Mouse (Mus musculus) C2C12 (cell line): ENCODE data around the gene Tigd2.

Experiments
- CEBPB ChIP-seq: IDR thresholded peaks from one replicate; pipeline ENCODE4 v1.6.1; 2011; ENCODE audit warnings: low read depth, mild to moderate bottlenecking, control low read depth, moderate library complexity
- CTCF ChIP-seq: IDR thresholded peaks from one replicate; pipeline ENCODE4 v1.5.1; 2011; ENCODE audit not compliant: control insufficient read depth, insufficient read depth, insufficient read length
- FOSL1 ChIP-seq: IDR thresholded peaks from one replicate; pipeline ENCODE4 v1.8.0; 2011; ENCODE audit warnings: mild to moderate bottlenecking, low read length; ENCODE audit not compliant: poor library complexity, insufficient read depth, severe bottlenecking
- MAX ChIP-seq: IDR thresholded peaks from one replicate; pipeline ENCODE4 v1.6.1; 2011; ENCODE audit warnings: mild to moderate bottlenecking, control low read depth
- MYOD1 ChIP-seq: IDR thresholded peaks from one replicate; pipeline ENCODE4 v1.6.1; 2011; ENCODE audit warnings: low read depth; ENCODE audit not compliant: control insufficient read depth, insufficient read length
- MYOG ChIP-seq: IDR thresholded peaks from one replicate; pipeline ENCODE4 v1.6.1; 2011; ENCODE audit not compliant: control insufficient read depth, insufficient read length; ENCODE audit errors: extremely low read depth
- USF1 ChIP-seq: IDR thresholded peaks from one replicate; pipeline ENCODE4 v1.6.1; 2011; ENCODE audit warnings: low read depth, mild to moderate bottlenecking, control low read depth, moderate library complexity

DNA sequence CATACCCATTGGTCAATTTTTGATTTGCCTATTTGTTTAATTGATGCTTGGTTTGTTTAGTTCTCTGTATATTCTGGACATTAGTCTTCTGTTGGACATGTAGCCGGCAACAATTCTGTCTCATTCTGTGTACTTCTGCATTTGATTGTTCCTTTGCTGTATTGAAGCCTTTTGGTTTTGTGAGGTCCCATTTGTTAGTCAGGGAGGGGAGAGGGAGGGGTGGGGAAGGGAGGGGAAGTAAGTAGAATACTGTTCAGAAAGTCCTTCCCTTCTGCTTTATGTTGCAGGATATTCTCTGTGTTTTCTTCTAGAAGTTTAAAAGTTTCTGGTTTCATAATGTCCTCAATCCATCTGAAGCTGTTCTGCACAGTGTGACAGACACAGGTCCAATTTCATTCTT, 34.7 kb upstream of the Tigd2 start:
- no peak for TF ChIP-seq CTCF
- no peak for TF ChIP-seq MYOD1
- no peak for TF ChIP-seq MAX
- TF ChIP-seq MYOG: no peak
- no peak for TF ChIP-seq USF1
- no peak for TF ChIP-seq FOSL1
- TF ChIP-seq CEBPB: no peak
